Mouse (Mus musculus) midbrain, embryonic 10.5 days (tissue): ENCODE measurements around the gene Myh9. TPM values are rescaled to one million over a fixed set of nuclear protein-coding genes. Genes with fewer than 3 reads are reported as not detected.
A peak's percentile ranks its signal among the peaks of the same experiment; 100 is the strongest.
"Not testable (repeated sequence)": the region's sequence is repeated elsewhere in the genome, so short reads cannot be mapped to it uniquely, and the experiment has no call there.

Source experiments
- DNase-seq: peaks from one replicate; pipeline ENCODE4 v3.0.0-alpha.2; 2017; ENCODE audit warnings: low spot score
- H3K27ac ChIP-seq: fragments of 300-500 bp; sonication (generic); replicated peaks from 2 replicates; pipeline ENCODE4 v1.5.1; 2016; ENCODE audit warnings: mild to moderate bottlenecking
- H3K27me3 ChIP-seq: fragments of 300-500 bp; sonication (generic); 2 replicates; pipeline ENCODE4 v1.6.1; 2016; ENCODE audit warnings: low read depth, mild to moderate bottlenecking; ENCODE audit not compliant: poor library complexity, severe bottlenecking
- H3K36me3 ChIP-seq: fragments of 300-500 bp; sonication (generic); 2 replicates; pipeline ENCODE4 v1.6.1; 2016; ENCODE audit warnings: mild to moderate bottlenecking, moderate library complexity
- H3K4me1 ChIP-seq: fragments of 300-500 bp; sonication (generic); 2 replicates; pipeline ENCODE4 v1.6.1; 2016
- H3K4me3 ChIP-seq: fragments of 300-500 bp; sonication (generic); 2 replicates; pipeline ENCODE4 v1.5.1; 2016; ENCODE audit warnings: mild to moderate bottlenecking, moderate library complexity
- H3K9me3 ChIP-seq: fragments of 300-500 bp; sonication (generic); replicated peaks from 2 replicates; pipeline ENCODE4 v1.6.1; 2016; ENCODE audit warnings: mild to moderate bottlenecking
- WGBS: fragments of 180-500 bp; shearing (Covaris S2); methylation state at CpG from one replicate; pipeline ENCODE4 v1.1.7; 2016; 5-methylcytosine and 5-hydroxymethylcytosine counted together
- polyA plus RNA-seq: library from polyadenylated mRNA; unstranded; fragments of >200 nt; fragmentation: Nextera tagmentation; extraction: Ambion mirVana; gene quantifications from 2 replicates; pipeline ENCODE4 v1.2.1, GENCODE M21; 2016

Gene Myh9
- polyA plus RNA-seq, 1 experiment from 2014 or later = 29.0 TPM

GRCm38 (mm10) chr15:77845931-77846595 is 4.1 kb upstream of the Myh9 start:
- 88% methylated on average over 11 of the region's 11 CpGs for WGBS
- not testable (repeated sequence) for H3K27me3 ChIP-seq, H3K4me1 ChIP-seq, H3K36me3 ChIP-seq, H3K27ac ChIP-seq, DNase-seq, H3K9me3 ChIP-seq, H3K4me3 ChIP-seq

GRCm38 (mm10) chr15:77844955-77845635 is 3.1 kb upstream of the Myh9 start:
- peaks cover 14% of the 10 kb centered on the region for H3K27me3 ChIP-seq
- H3K4me1 ChIP-seq = peaks cover 19% of the 10 kb centered on the region
- no peak for DNase-seq
- no peaks in the 10 kb centered on the region for H3K36me3 ChIP-seq
- no peak overlapping the region for H3K4me3 ChIP-seq
- WGBS = 89% methylated on average over 16 of the region's 16 CpGs
- no peaks in the 10 kb centered on the region for H3K9me3 ChIP-seq
- H3K27ac ChIP-seq = no peak overlapping the region

- no peak overlapping the region for H3K27ac ChIP-seq
- H3K4me3 ChIP-seq = no peak overlapping the region
- whole genome bisulfite sequencing = 84% methylated on average over 6 of the region's 6 CpGs
Observed at GRCm38 (mm10) chr15:77844048-77844447, 2.1 kb upstream of the Myh9 start.

GRCm38 (mm10) chr15:77843494-77844041 is 1.6 kb upstream of the Myh9 start:
- WGBS = 73% methylated on average over 13 of the region's 13 CpGs
- Histone ChIP-seq H3K27me3 (peaks cover 22% of the 10 kb centered on the region), H3K4me1 (peaks cover 35% of the 10 kb centered on the region)
- not testable (repeated sequence) for DNase-seq, H3K4me3 ChIP-seq, H3K27ac ChIP-seq, H3K36me3 ChIP-seq, H3K9me3 ChIP-seq

More at GRCm38 (mm10) chr15:77844048-77844447, 2.1 kb upstream of the Myh9 start:
- DNase-seq = no peak
- peaks cover 22% of the 10 kb centered on the region for H3K27me3 ChIP-seq
- no peaks in the 10 kb centered on the region for H3K36me3 ChIP-seq
- H3K4me1 ChIP-seq = peaks cover 30% of the 10 kb centered on the region
- H3K9me3 ChIP-seq = no peaks in the 10 kb centered on the region

GRCm38 (mm10) chr15:77843046-77843445 is 1.1 kb upstream of the Myh9 start:
- Histone ChIP-seq H3K36me3 (no peaks in the 10 kb centered on the region), H3K4me1 (peaks cover 40% of the 10 kb centered on the region), H3K4me3 (peak overlapping the region; percentile 89), H3K27me3 (peaks cover 23% of the 10 kb centered on the region), H3K27ac (no peak overlapping the region), H3K9me3 (no peaks in the 10 kb centered on the region)
- DNase-seq = no peak
- 44% methylated on average over 2 of the region's 2 CpGs for WGBS

- Histone ChIP-seq H3K36me3 (no peaks in the 10 kb centered on the region), H3K4me1 (peaks cover 53% of the 10 kb centered on the region), H3K4me3 (peak overlapping the region; percentile 89), H3K27me3 (peaks cover 36% of the 10 kb centered on the region), H3K9me3 (no peaks in the 10 kb centered on the region), H3K27ac (peak overlapping the region; percentile 84)
- under 1% methylated on average over 78 of the region's 80 CpGs for WGBS
- no peak for DNase-seq
Observed at GRCm38 (mm10) chr15:77841361-77842046, 471 bp downstream of the Myh9 start.

GRCm38 (mm10) chr15:77840450-77841360 is 1.3 kb downstream of the Myh9 start:
- peak; percentile 43 for DNase-seq

GRCm38 (mm10) chr15:77839529-77840286 is 2.3 kb downstream of the Myh9 start:
- Histone ChIP-seq H3K27ac (peak overlapping the region; percentile 68), H3K36me3 (no peaks in the 10 kb centered on the region), H3K27me3 (peaks cover 40% of the 10 kb centered on the region), H3K4me3 (peak overlapping the region; percentile 89), H3K4me1 (peaks cover 63% of the 10 kb centered on the region), H3K9me3 (no peaks in the 10 kb centered on the region)
- DNase-seq = no peak
- WGBS = 9% methylated on average over 10 of the region's 10 CpGs

More at GRCm38 (mm10) chr15:77840450-77841360, 1.3 kb downstream of the Myh9 start:
- Histone ChIP-seq H3K36me3 (no peaks in the 10 kb centered on the region), H3K27me3 (peaks cover 40% of the 10 kb centered on the region), H3K9me3 (no peaks in the 10 kb centered on the region), H3K27ac (peak overlapping the region; percentile 84), H3K4me1 (peaks cover 61% of the 10 kb centered on the region), H3K4me3 (peak overlapping the region; percentile 89)
- whole genome bisulfite sequencing = 5% methylated on average over 36 of the region's 36 CpGs

GRCm38 (mm10) chr15:77838530-77839387 is 3.2 kb downstream of the Myh9 start:
- Histone ChIP-seq H3K27ac (peak overlapping the region; percentile 68), H3K9me3 (no peaks in the 10 kb centered on the region), H3K36me3 (no peaks in the 10 kb centered on the region), H3K27me3 (peaks cover 40% of the 10 kb centered on the region), H3K4me3 (peak overlapping the region; percentile 89), H3K4me1 (peaks cover 63% of the 10 kb centered on the region)
- peak; percentile 48 for DNase-seq
- WGBS = 4% methylated on average over 4 of the region's 4 CpGs

- H3K27ac ChIP-seq = no peak overlapping the region
Observed at GRCm38 (mm10) chr15:77837444-77838117, 4.4 kb downstream of the Myh9 start.

More at GRCm38 (mm10) chr15:77837444-77838117, 4.4 kb downstream of the Myh9 start:
- peaks cover 60% of the 10 kb centered on the region for H3K4me1 ChIP-seq
- H3K27me3 ChIP-seq = peaks cover 34% of the 10 kb centered on the region
- H3K9me3 ChIP-seq = no peaks in the 10 kb centered on the region
- DNase-seq = no peak
- no peak overlapping the region for H3K4me3 ChIP-seq
- WGBS = 81% methylated on average over 10 of the region's 10 CpGs
- H3K36me3 ChIP-seq = no peaks in the 10 kb centered on the region
